Mouse (Mus musculus) kidney, postnatal 0 days (tissue): ENCODE measurements around the gene Hfe2. TPM values are rescaled to one million over a fixed set of nuclear protein-coding genes. Genes with fewer than 3 reads are reported as not detected.

ENCODE experiments used
- ATAC-seq: fragments of 200-750 bp; cut with Nextera tagmentation; replicated peaks from 2 replicates; pipeline ENCODE4 v1.8.0; 2017; ENCODE audit warnings: low read depth, moderate number of reproducible peaks, moderate TSS enrichment, moderate library complexity; ENCODE audit not compliant: low FRiP score
- DNase-seq: peaks from one replicate; pipeline ENCODE4 v3.0.0-alpha.2; 2016; ENCODE audit warnings: low spot score
- H3K27ac ChIP-seq: fragments of 300-500 bp; sonication (generic); 2 replicates; pipeline ENCODE4 v1.5.1; 2014; ENCODE audit warnings: mild to moderate bottlenecking
- H3K27me3 ChIP-seq: fragments of 300-500 bp; sonication (generic); 2 replicates; pipeline ENCODE4 v1.6.1; 2014; ENCODE audit warnings: low read length, mixed read lengths; ENCODE audit not compliant: insufficient read depth
- H3K36me3 ChIP-seq: fragments of 300-500 bp; sonication (generic); 2 replicates; pipeline ENCODE4 v1.6.1; 2014; ENCODE audit warnings: low read length, mixed read lengths; ENCODE audit not compliant: insufficient read depth
- H3K4me1 ChIP-seq: fragments of 300-500 bp; sonication (generic); replicated peaks from 2 replicates; pipeline ENCODE4 v1.6.1; 2014; ENCODE audit warnings: antibody characterized with exemption, low read length, mixed read lengths; ENCODE audit not compliant: insufficient read depth
- H3K4me2 ChIP-seq: fragments of 300-500 bp; sonication (generic); 2 replicates; pipeline ENCODE4 v1.6.1; 2014; ENCODE audit warnings: mild to moderate bottlenecking, low read length, moderate library complexity, mixed read lengths
- H3K4me3 ChIP-seq: fragments of 300-500 bp; sonication (generic); replicated peaks from 2 replicates; pipeline ENCODE4 v1.5.1; 2014; ENCODE audit warnings: low read depth, low read length
- H3K9ac ChIP-seq: fragments of 300-500 bp; sonication (generic); 2 replicates; pipeline ENCODE4 v1.6.1; 2014; ENCODE audit warnings: low read depth, low read length
- H3K9me3 ChIP-seq: fragments of 300-500 bp; sonication (generic); replicated peaks from 2 replicates; pipeline ENCODE4 v1.6.1; 2016; ENCODE audit warnings: low read length, inconsistent platforms, mixed read lengths
- CTCF ChIP-seq: IDR thresholded peaks from 2 replicates; pipeline ENCODE4 v1.5.1; 2016; ENCODE audit warnings: antibody characterized with exemption, low read depth, mild to moderate bottlenecking, moderate library complexity
- WGBS: fragments of 180-500 bp; shearing (Covaris S2); extraction: QIAGEN DNeasy Blood & Tissue Kit; methylation state at CpG from one replicate; pipeline ENCODE4 v1.1.7; 2014; 5-methylcytosine and 5-hydroxymethylcytosine counted together
- polyA plus RNA-seq: library from polyadenylated mRNA; unstranded; fragments of >200 nt; fragmentation: Nextera tagmentation; extraction: Ambion mirVana; gene quantifications from 2 replicates; pipeline ENCODE4 v1.2.1, GENCODE M21; 2015

Hfe2 gene
- polyA plus RNA-seq, 1 experiment from 2014 or later, result 0.07 TPM

- no peak for TF ChIP-seq CTCF
- DNase-seq (no peak), ATAC-seq (0 out of 2 replicates have a peak, but pooled peaks have one; percentile 3)
- Histone ChIP-seq H3K9ac (no peak overlapping the region), H3K27me3 (no peaks in the 10 kb centered on the region), H3K9me3 (no peaks in the 10 kb centered on the region), H3K4me3 (no peak overlapping the region), H3K4me2 (peak overlapping the region; percentile 19; the same call in 1 of the 2 replicates), H3K4me1 (peaks cover 17% of the 10 kb centered on the region; the same call in 1 of the 2 replicates), H3K36me3 (no peaks in the 10 kb centered on the region), H3K27ac (peak overlapping the region; percentile 90)
- 74% methylated on average over 8 of the region's 8 CpGs for WGBS
Measured at GRCm38 (mm10) chr3:96575272-96575984, 50.5 kb downstream of the Hfe2 start.

- peak overlapping the region; percentile 19 for H3K4me2 ChIP-seq
- H3K4me1 ChIP-seq, result peaks cover 17% of the 10 kb centered on the region; the same call in 1 of the 2 replicates
- peak; percentile 50 for ATAC-seq
- 0 out of 2 replicates have a peak overlapping the region, but pooled peaks have one; percentile 3 for H3K9ac ChIP-seq
- H3K27me3 ChIP-seq, result no peaks in the 10 kb centered on the region
- H3K9me3 ChIP-seq, result no peaks in the 10 kb centered on the region
- 22% methylated on average over 14 of the region's 14 CpGs for WGBS
- DNase-seq, result peak; percentile 97
- peak overlapping the region; percentile 90 for H3K27ac ChIP-seq
- no peak for TF ChIP-seq CTCF
- H3K4me3 ChIP-seq, result no peak overlapping the region
- no peaks in the 10 kb centered on the region for H3K36me3 ChIP-seq
Measured at GRCm38 (mm10) chr3:96576005-96576658, 51.2 kb downstream of the Hfe2 start.

GRCm38 (mm10) chr3:96576690-96577541, 51.9 kb downstream of the Hfe2 start, which contains the start of gene Gm16253:
TSS of gene Gm16253 (plus strand) at chr3:96576984.
- Histone ChIP-seq H3K4me2 (peak within 1 kb of the TSS; percentile 19), H3K27me3 (no peaks in the 10 kb centered on the region), H3K9me3 (no peaks in the 10 kb centered on the region), H3K4me1 (peaks cover 17% of the 10 kb centered on the region; the same call in 1 of the 2 replicates), H3K27ac (peak within 1 kb of the TSS; percentile 90), H3K36me3 (no peaks in the 10 kb centered on the region), H3K9ac (0 out of 2 replicates have a peak within 1 kb of the TSS, but pooled peaks have one; percentile 42), H3K4me3 (0 out of 2 replicates have a peak within 1 kb of the TSS, but pooled peaks have one; percentile 0)
- ATAC-seq (peak; percentile 92), DNase-seq (peak; percentile 99)
- TF ChIP-seq CTCF, result no peak; the same call in 1 of the 2 replicates
- WGBS, result 8% methylated on average over 17 of the region's 17 CpGs

GRCm38 (mm10) chr3:96577566-96577965, 52.6 kb downstream of the Hfe2 start:
- H3K4me2 ChIP-seq, result peak overlapping the region; percentile 19; the same call in 1 of the 2 replicates
- ATAC-seq (no peak), DNase-seq (peak; percentile 80)
- 35% methylated on average over 4 of the region's 4 CpGs for WGBS
- H3K4me1 ChIP-seq, result peaks cover 17% of the 10 kb centered on the region; the same call in 1 of the 2 replicates
- no peaks in the 10 kb centered on the region for H3K36me3 ChIP-seq
- H3K4me3 ChIP-seq, result no peak overlapping the region
- H3K9me3 ChIP-seq, result no peaks in the 10 kb centered on the region
- 0 out of 2 replicates have a peak overlapping the region, but pooled peaks have one; percentile 42 for H3K9ac ChIP-seq
- H3K27ac ChIP-seq, result peak overlapping the region; percentile 90
- TF ChIP-seq CTCF, result no peak
- H3K27me3 ChIP-seq, result no peaks in the 10 kb centered on the region

Other genes starting within 250 kb of the Hfe2 start
- gene Fcgr1, start 231.2 kb upstream of the Hfe2 start, polyA plus RNA-seq, result 2.0 and 2.5 TPM in 2 replicates
- 0.40 and 0.51 TPM in 2 replicates for gene BC107364, start 72.9 kb upstream of the Hfe2 start, polyA plus RNA-seq
- 241 and 254 TPM in 2 replicates for gene Txnip, start 32.8 kb downstream of the Hfe2 start, polyA plus RNA-seq
- gene Gm16253, start 51.8 kb downstream of the Hfe2 start, polyA plus RNA-seq, result not detected in 2 replicates
- gene Polr3gl, start 69.0 kb downstream of the Hfe2 start, polyA plus RNA-seq, result 26.0 and 28.2 TPM in 2 replicates
- gene Ankrd34a, start 71.5 kb downstream of the Hfe2 start, polyA plus RNA-seq, result 1.2 and 1.3 TPM in 2 replicates
- gene Lix1l, start 76.0 kb downstream of the Hfe2 start, polyA plus RNA-seq, result 4.9 and 5.2 TPM in 2 replicates
- gene Rbm8a, start 104.8 kb downstream of the Hfe2 start, polyA plus RNA-seq, result 100 and 111 TPM in 2 replicates
- 69.4 and 70.1 TPM in 2 replicates for gene Pex11b, start 110.2 kb downstream of the Hfe2 start, polyA plus RNA-seq
- 0.06 TPM in 1 of 2 replicates, not detected in the other for gene Gm42957, start 110.3 kb downstream of the Hfe2 start, polyA plus RNA-seq
- 0.42 and 0.59 TPM in 2 replicates for gene Itga10, start 120.4 kb downstream of the Hfe2 start, polyA plus RNA-seq
- gene Ankrd35, start 145.0 kb downstream of the Hfe2 start, polyA plus RNA-seq, result 1.0 and 1.3 TPM in 2 replicates
- 38.7 and 39.1 TPM in 2 replicates for gene Pias3, start 171.2 kb downstream of the Hfe2 start, polyA plus RNA-seq
- gene Nudt17, start 183.4 kb downstream of the Hfe2 start, polyA plus RNA-seq, result 8.2 and 9.5 TPM in 2 replicates
- 25.3 and 29.8 TPM in 2 replicates for gene Polr3c, start 202.5 kb downstream of the Hfe2 start, polyA plus RNA-seq
- 59.0 and 59.2 TPM in 2 replicates for gene Rnf115, start 202.5 kb downstream of the Hfe2 start, polyA plus RNA-seq